Mouse (Mus musculus): ENCODE data around the gene Wnt8b. TPM values are rescaled to one million over a fixed set of nuclear protein-coding genes. Genes with fewer than 3 reads are reported as not detected.
"Not testable (repeated sequence)": the region's sequence is repeated elsewhere in the genome, so short reads cannot be mapped to it uniquely, and the experiment has no call there.

Gene Wnt8b
- total RNA-seq (2017): not detected in 2 replicates

- ATAC-seq (ENCODE audit: extremely low read depth, insufficient number of reproducible peaks, low FRiP score, poor library complexity, severe bottlenecking): no peak
Measured at GRCm38 (mm10) chr19:44493128-44493527, at the start of gene Wnt8b. Wnt8b (plus strand) TSS chr19:44493472.

GRCm38 (mm10) chr19:44445755-44446154 is 47.5 kb upstream of the Wnt8b start:
- no peak for ATAC-seq (ENCODE audit: extremely low read depth, insufficient number of reproducible peaks, low FRiP score, poor library complexity, severe bottlenecking)

GRCm38 (mm10) chr19:44447927-44448326 is 45.3 kb upstream of the Wnt8b start:
- no peak for ATAC-seq (ENCODE audit: extremely low read depth, insufficient number of reproducible peaks, low FRiP score, poor library complexity, severe bottlenecking)

- no peak for ATAC-seq (ENCODE audit: extremely low read depth, insufficient number of reproducible peaks, low FRiP score, poor library complexity, severe bottlenecking)
Measured at GRCm38 (mm10) chr19:44454862-44455261, 38.4 kb upstream of the Wnt8b start.

- ATAC-seq (ENCODE audit: extremely low read depth, insufficient number of reproducible peaks, low FRiP score, poor library complexity, severe bottlenecking): no peak
Measured at GRCm38 (mm10) chr19:44455356-44455755, 37.9 kb upstream of the Wnt8b start.

- peak; percentile 80 for ATAC-seq (ENCODE audit: extremely low read depth, insufficient number of reproducible peaks, low FRiP score, poor library complexity, severe bottlenecking)
Measured at GRCm38 (mm10) chr19:44457359-44458055, 35.8 kb upstream of the Wnt8b start.

GRCm38 (mm10) chr19:44458696-44459095 is 34.6 kb upstream of the Wnt8b start:
- no peak for ATAC-seq (ENCODE audit: extremely low read depth, insufficient number of reproducible peaks, low FRiP score, poor library complexity, severe bottlenecking)

- ATAC-seq (ENCODE audit: extremely low read depth, insufficient number of reproducible peaks, low FRiP score, poor library complexity, severe bottlenecking): no peak
Measured at GRCm38 (mm10) chr19:44460441-44460840, 32.8 kb upstream of the Wnt8b start.

- ATAC-seq (ENCODE audit: extremely low read depth, insufficient number of reproducible peaks, low FRiP score, poor library complexity, severe bottlenecking): 0 out of 2 replicates have a peak, but pooled peaks have one; percentile 23
Measured at GRCm38 (mm10) chr19:44461500-44461899, 31.8 kb upstream of the Wnt8b start.

GRCm38 (mm10) chr19:44462141-44462540 is 31.1 kb upstream of the Wnt8b start:
- no peak for ATAC-seq (ENCODE audit: extremely low read depth, insufficient number of reproducible peaks, low FRiP score, poor library complexity, severe bottlenecking)

GRCm38 (mm10) chr19:44465960-44466525 is 27.2 kb upstream of the Wnt8b start:
- ATAC-seq (ENCODE audit: extremely low read depth, insufficient number of reproducible peaks, low FRiP score, poor library complexity, severe bottlenecking): not testable (repeated sequence)

GRCm38 (mm10) chr19:44474158-44474557 is 19.1 kb upstream of the Wnt8b start:
- peak; percentile 85 for ATAC-seq (ENCODE audit: extremely low read depth, insufficient number of reproducible peaks, low FRiP score, poor library complexity, severe bottlenecking)

GRCm38 (mm10) chr19:44475268-44475667 is 18.0 kb upstream of the Wnt8b start:
- ATAC-seq (ENCODE audit: extremely low read depth, insufficient number of reproducible peaks, low FRiP score, poor library complexity, severe bottlenecking): no peak

GRCm38 (mm10) chr19:44476541-44476940 is 16.7 kb upstream of the Wnt8b start:
- ATAC-seq (ENCODE audit: extremely low read depth, insufficient number of reproducible peaks, low FRiP score, poor library complexity, severe bottlenecking): no peak

GRCm38 (mm10) chr19:44487266-44487665 is 6.0 kb upstream of the Wnt8b start:
- peak; percentile 58; the same call in 1 of the 2 replicates for ATAC-seq (ENCODE audit: extremely low read depth, insufficient number of reproducible peaks, low FRiP score, poor library complexity, severe bottlenecking)

- ATAC-seq (ENCODE audit: extremely low read depth, insufficient number of reproducible peaks, low FRiP score, poor library complexity, severe bottlenecking): no peak
Measured at GRCm38 (mm10) chr19:44496511-44496910, 3.2 kb downstream of the Wnt8b start.

GRCm38 (mm10) chr19:44496941-44497340 is 3.7 kb downstream of the Wnt8b start:
- no peak for ATAC-seq (ENCODE audit: extremely low read depth, insufficient number of reproducible peaks, low FRiP score, poor library complexity, severe bottlenecking)

GRCm38 (mm10) chr19:44498936-44499335 is 5.7 kb downstream of the Wnt8b start:
- no peak for ATAC-seq (ENCODE audit: extremely low read depth, insufficient number of reproducible peaks, low FRiP score, poor library complexity, severe bottlenecking)

- ATAC-seq (ENCODE audit: extremely low read depth, insufficient number of reproducible peaks, low FRiP score, poor library complexity, severe bottlenecking): no peak
Measured at GRCm38 (mm10) chr19:44500240-44500639, 7.0 kb downstream of the Wnt8b start.

- no peak for ATAC-seq (ENCODE audit: extremely low read depth, insufficient number of reproducible peaks, low FRiP score, poor library complexity, severe bottlenecking)
Measured at GRCm38 (mm10) chr19:44501925-44502324, 8.7 kb downstream of the Wnt8b start.

GRCm38 (mm10) chr19:44502741-44503140 is 9.5 kb downstream of the Wnt8b start:
- ATAC-seq (ENCODE audit: extremely low read depth, insufficient number of reproducible peaks, low FRiP score, poor library complexity, severe bottlenecking): no peak

All from neutrophil, adult 5-6 weeks (primary cell).